Mouse (Mus musculus) bone marrow macrophage, adult 2 months (primary cell): ENCODE results near the gene Gse1.

ENCODE experiments used
- CTCF ChIP-seq: IDR thresholded peaks from 2 replicates; pipeline ENCODE4 v1.5.1; 2012; ENCODE audit warnings: low read depth, mild to moderate bottlenecking, low read length, moderate library complexity
- POLR2A ChIP-seq: IDR thresholded peaks from 2 replicates; pipeline ENCODE4 v1.6.1; 2012; ENCODE audit warnings: mild to moderate bottlenecking, low read depth, low read length, borderline replicate concordance

- TF ChIP-seq CTCF (no peak), POLR2A (no peak)
Observed at GRCm38 (mm10) chr8:120191633-120192032, 36.6 kb upstream of the Gse1 start.
